Comparison of ENCODE assay signal across 13 mouse cellular contexts in genomic region chr11:120692471-120693011, GRCm38 (mm10). TPM values are rescaled to one million over a fixed set of nuclear protein-coding genes. Genes with fewer than 3 reads are reported as not detected.
DNase-seq lines count a peak whose midpoint lies in the region; ATAC-seq and TF ChIP-seq lines count a peak whose summit lies in the region.
"Had no signal": no experiment of that assay in that cellular context is flagged by ENCODE, and none has a peak within 500 bp of the region (broad histone marks: within the 10 kb centered on the region; RNA-seq: fewer than 3 reads in every experiment).

No protein-coding gene starts in this region.

- peaks cover 14% of the 10 kb centered on the region for H3K79me3 ChIP-seq in C2C12 (ENCODE audit: low read depth)

- H3K4me3 ChIP-seq in heart, embryonic 14.5 days (ENCODE audit: control insufficient read depth in 1 of 2, insufficient read depth in 1 of 2, low read depth in 1 of 2, low read length in 2 of 2) = no peak overlapping the region
- no peak overlapping the region for H3K4me3 ChIP-seq in layer of hippocampus, adult 2 months
- H3K4me3 ChIP-seq in C2C12 (ENCODE audit: insufficient read depth, poor library complexity, severe bottlenecking) = no peak overlapping the region
- H3K4me3 ChIP-seq: embryonic facial prominence, embryonic 13.5 days; forebrain, embryonic 12.5 days; neural tube, embryonic 15.5 days had no signal

- peak overlapping the region; percentile 10 to 62; a peak in 3 of 4 replicates for H3K27ac ChIP-seq in heart, embryonic 14.5 days (replicated peaks in 1 of 2; ENCODE audit: control insufficient read depth in 1 of 2, insufficient read depth in 1 of 2, low read depth in 2 of 2, low read length in 2 of 2)
- peak overlapping the region; percentile 64 for H3K27ac ChIP-seq in layer of hippocampus, adult 2 months
- H3K27ac ChIP-seq: embryonic facial prominence, embryonic 13.5 days; forebrain, embryonic 12.5 days; neural tube, embryonic 15.5 days had no signal

- no peak overlapping the region for H3K9ac ChIP-seq in heart, embryonic 14.5 days (ENCODE audit: low read length)
- H3K9ac ChIP-seq: forebrain, embryonic 12.5 days; neural tube, embryonic 15.5 days had no signal

- peaks cover 21 to 37% of the 10 kb centered on the region in 2 experiments for H3K4me1 ChIP-seq in heart, embryonic 14.5 days (ENCODE audit: control insufficient read depth in 2 of 2, insufficient read depth in 2 of 2, low read length in 2 of 2)

- H3K9me3 ChIP-seq in heart, embryonic 14.5 days (ENCODE audit: control insufficient read depth, low read length) = no peaks in the 10 kb centered on the region
- H3K9me3 ChIP-seq: embryonic facial prominence, embryonic 13.5 days; forebrain, embryonic 12.5 days; neural tube, embryonic 15.5 days had no signal

- TF ChIP-seq CTCF in layer of hippocampus, adult 2 months (conservative IDR thresholded peaks at IDR 0.05) = peak; percentile 42
- no peak for TF ChIP-seq CTCF in C2C12 (IDR thresholded peaks at IDR 0.05; ENCODE audit: control insufficient read depth, insufficient read depth, insufficient read length)

- no peak overlapping the region for H3K4me2 ChIP-seq in heart, embryonic 14.5 days (ENCODE audit: low read length)
- H3K4me2 ChIP-seq: embryonic facial prominence, embryonic 13.5 days; forebrain, embryonic 12.5 days; neural tube, embryonic 15.5 days had no signal

- H3K36me3 ChIP-seq in heart, embryonic 14.5 days (ENCODE audit: control insufficient read depth, insufficient read depth, low read length) = peaks cover 41% of the 10 kb centered on the region
- peaks cover 73% of the 10 kb centered on the region for H3K36me3 ChIP-seq in C2C12 (ENCODE audit: control insufficient read depth, insufficient read depth)

- no peak for ATAC-seq in heart, embryonic 14.5 days (ENCODE audit: insufficient number of reproducible peaks, insufficient read depth, low FRiP score, low read depth)
- ATAC-seq: hindbrain, embryonic 16.5 days had no signal

- H3K79me2 ChIP-seq in C2C12 (ENCODE audit: control insufficient read depth, insufficient read depth) = peaks cover 58% of the 10 kb centered on the region

- H3ac ChIP-seq in C2C12 (ENCODE audit: control insufficient read depth, insufficient read length, low read depth) = no peak overlapping the region

- H3K27me3 ChIP-seq in heart, embryonic 14.5 days (ENCODE audit: control insufficient read depth, insufficient read depth, low read length) = no peaks in the 10 kb centered on the region
- H3K27me3 ChIP-seq in C2C12 (ENCODE audit: control insufficient read depth, insufficient read depth, insufficient read length) = no peaks in the 10 kb centered on the region
- H3K27me3 ChIP-seq: embryonic facial prominence, embryonic 13.5 days; forebrain, embryonic 12.5 days; neural tube, embryonic 15.5 days had no signal

- DNase-seq in heart, adult 8-10 months (ENCODE audit: low spot score) = no peak
- no peak for DNase-seq in layer of hippocampus, adult 2 months (ENCODE audit: low spot score in 2 of 2)
- DNase-seq in layer of hippocampus, postnatal 36 days = no peak
- peak; percentile 93 for DNase-seq in kidney, adult 9 months
- no peak for DNase-seq in spleen, postnatal 14 days (ENCODE audit: low spot score in 2 of 2)
- DNase-seq in urinary bladder, postnatal 36 days (ENCODE audit: low spot score in 2 of 2) = no peak
- DNase-seq: gastrocnemius, postnatal 36 days had no signal

- WGBS in heart, embryonic 14.5 days = 81% methylated on average over 4 of the region's 4 CpGs

TF ChIP-seq in C2C12, 6 proteins besides CTCF, POLR2A, EP300 and RAD21:
- no peak for TF ChIP-seq CEBPB (IDR thresholded peaks at IDR 0.05; ENCODE audit: low read depth)
- peak; percentile 64 for TF ChIP-seq USF1 (IDR thresholded peaks at IDR 0.05; ENCODE audit: low read depth)
- no peak for TF ChIP-seq MYOD1 (IDR thresholded peaks at IDR 0.05; ENCODE audit: control insufficient read depth, insufficient read length, low read depth)
- no peak for TF ChIP-seq MYOG (IDR thresholded peaks at IDR 0.05; ENCODE audit: control insufficient read depth, extremely low read depth, insufficient read length)
- no peak for TF ChIP-seq FOSL1 (IDR thresholded peaks at IDR 0.05; ENCODE audit: insufficient read depth, low read length, poor library complexity, severe bottlenecking)

RNA-seq across cellular contexts. Expression of gene Aspscr1, which starts 19.8 kb away (rescaled TPM):
- 96.6 and 106 TPM in 2 replicates for polyA plus RNA-seq in heart, embryonic 14.5 days (2014; fragmentation: Nextera tagmentation; extraction: Ambion mirVana)
- total RNA-seq in heart, adult 8-10 months (2022) = 10 to 100 TPM; 37.3 to 44.3 (median 41.5) TPM
- total RNA-seq in layer of hippocampus, adult 2 months (2021) = 10 to 100 TPM; 50.7 to 53.2 TPM
- 10 to 100 TPM; 45.6 to 47.6 TPM for total RNA-seq in layer of hippocampus, postnatal 36 days (2021)
- 66.0 TPM for polyA plus RNA-seq in C2C12 (2012; fragmentation: generic; extraction: Trizol)

RNA-seq across cellular contexts. Expression of gene Cenpx, which starts 21.0 kb away (rescaled TPM):
- polyA plus RNA-seq in heart, embryonic 14.5 days (2014; fragmentation: Nextera tagmentation; extraction: Ambion mirVana) = 109 and 135 TPM in 2 replicates
- total RNA-seq in heart, adult 8-10 months (2022) = 10 to 100 TPM; 33.2 to 42.8 (median 39.6) TPM
- total RNA-seq in layer of hippocampus, adult 2 months (2021) = 10 to 100 TPM; 13.1 to 16.9 TPM
- total RNA-seq in layer of hippocampus, postnatal 36 days (2021) = 10 to 100 TPM; 15.5 to 15.7 TPM
- polyA plus RNA-seq in C2C12 (2012; fragmentation: generic; extraction: Trizol) = 57.6 TPM

RNA-seq across cellular contexts. Expression of gene Lrrc45, which starts 21.2 kb away (rescaled TPM):
- polyA plus RNA-seq in heart, embryonic 14.5 days (2014; fragmentation: Nextera tagmentation; extraction: Ambion mirVana) = 16.9 and 23.7 TPM in 2 replicates
- 1 to 10 TPM; 2.9 to 6.0 (median 4.6) TPM for total RNA-seq in heart, adult 8-10 months (2022)
- total RNA-seq in layer of hippocampus, adult 2 months (2021) = 10 to 100 TPM; 60.0 to 70.4 TPM
- 10 to 100 TPM; 56.6 to 69.3 TPM for total RNA-seq in layer of hippocampus, postnatal 36 days (2021)
- 13.5 TPM for polyA plus RNA-seq in C2C12 (2012; fragmentation: generic; extraction: Trizol)

RNA-seq across cellular contexts. Expression of gene Rac3, which starts 28.7 kb away (rescaled TPM):
- 0.69 and 1.9 TPM in 2 replicates for polyA plus RNA-seq in heart, embryonic 14.5 days (2014; fragmentation: Nextera tagmentation; extraction: Ambion mirVana)
- 1 to 10 TPM in 2 of 4 experiments, under 1 TPM in 2; 0.69 to 2.0 (median 1.4) TPM for total RNA-seq in heart, adult 8-10 months (2022)
- total RNA-seq in layer of hippocampus, adult 2 months (2021) = 10 to 100 TPM; 36.4 to 38.2 TPM
- 10 to 100 TPM; 36.5 to 41.0 TPM for total RNA-seq in layer of hippocampus, postnatal 36 days (2021)
- polyA plus RNA-seq in C2C12 (2012; fragmentation: generic; extraction: Trizol) = 2.5 TPM

RNA-seq across cellular contexts. Expression of gene Notum, which starts 31.6 kb away (rescaled TPM):
- 1.1 and 1.6 TPM in 2 replicates for polyA plus RNA-seq in heart, embryonic 14.5 days (2014; fragmentation: Nextera tagmentation; extraction: Ambion mirVana)
- under 1 TPM; 0.12 to 0.24 (median 0.13) TPM for total RNA-seq in heart, adult 8-10 months (2022)
- total RNA-seq in layer of hippocampus, adult 2 months (2021) = 1 to 10 TPM; 4.7 to 5.4 TPM
- 1 to 10 TPM; 3.6 to 3.7 TPM for total RNA-seq in layer of hippocampus, postnatal 36 days (2021)
- polyA plus RNA-seq in C2C12 (2012; fragmentation: generic; extraction: Trizol) = 0.43 TPM
- total RNA-seq: gastrocnemius, postnatal 36 days had no signal

Comparison
In these comparisons a context has a peak if more than half of its experiments do, and no peak if none do; other contexts are left out.
1. RNA of gene Lrrc45, which starts 21.2 kb away (total RNA-seq): 60.0 to 70.4 TPM in layer of hippocampus, adult 2 months and 56.6 to 69.3 TPM in layer of hippocampus, postnatal 36 days; 2.9 to 6.0 TPM in heart, adult 8-10 months; every median in the first group is over 4 times any median in the second.